8 mouse cellular contexts compared by ENCODE assay signal in genomic region chr15:83204731-83205451, GRCm38 (mm10). TPM values are rescaled to one million over a fixed set of nuclear protein-coding genes. Genes with fewer than 3 reads are reported as not detected.
DNase-seq lines count a peak whose midpoint lies in the region; ATAC-seq lines count a peak whose summit lies in the region.

No protein-coding gene starts in this region.

- no peak overlapping the region for H3K4me3 ChIP-seq in forebrain, embryonic 10.5 days
- H3K4me3 ChIP-seq in forebrain, embryonic 11.5 days (ENCODE audit: low read depth, low read length): no peak overlapping the region
- no peak overlapping the region for H3K4me3 ChIP-seq in forebrain, embryonic 14.5 days (ENCODE audit: low read depth, low read length)
- H3K4me3 ChIP-seq in megakaryocyte, embryonic 14.5 days (replicated peaks): peak overlapping the region; percentile 69

- no peaks in the 10 kb centered on the region for H3K9me3 ChIP-seq in forebrain, embryonic 10.5 days
- no peaks in the 10 kb centered on the region for H3K9me3 ChIP-seq in forebrain, embryonic 11.5 days (ENCODE audit: control insufficient read depth, low read length)
- no peaks in the 10 kb centered on the region for H3K9me3 ChIP-seq in forebrain, embryonic 14.5 days (replicated peaks; ENCODE audit: control insufficient read depth, low read length)
- H3K9me3 ChIP-seq in megakaryocyte, embryonic 14.5 days: no peaks in the 10 kb centered on the region

- H3K9ac ChIP-seq in forebrain, embryonic 11.5 days (ENCODE audit: low read length): no peak overlapping the region
- no peak overlapping the region for H3K9ac ChIP-seq in forebrain, embryonic 14.5 days (ENCODE audit: low read length)

- no peaks in the 10 kb centered on the region for H3K36me3 ChIP-seq in forebrain, embryonic 10.5 days (replicated peaks)
- H3K36me3 ChIP-seq in forebrain, embryonic 11.5 days (ENCODE audit: control insufficient read depth, insufficient read depth, low read length): no peaks in the 10 kb centered on the region
- H3K36me3 ChIP-seq in forebrain, embryonic 14.5 days (ENCODE audit: control insufficient read depth, insufficient read depth, low read length): no peaks in the 10 kb centered on the region
- no peaks in the 10 kb centered on the region for H3K36me3 ChIP-seq in megakaryocyte, embryonic 14.5 days (replicated peaks; ENCODE audit: low read length)

- no peak overlapping the region for H3K4me2 ChIP-seq in forebrain, embryonic 11.5 days (ENCODE audit: low read depth, low read length, severe bottlenecking)
- no peak overlapping the region for H3K4me2 ChIP-seq in forebrain, embryonic 14.5 days (ENCODE audit: low read length)

- 0 out of 2 replicates have a peak overlapping the region, but pooled peaks have one; percentile 56 for H3K27ac ChIP-seq in forebrain, embryonic 10.5 days
- H3K27ac ChIP-seq in forebrain, embryonic 11.5 days (ENCODE audit: low read depth, low read length): no peak overlapping the region
- no peak overlapping the region for H3K27ac ChIP-seq in forebrain, embryonic 14.5 days (ENCODE audit: low read depth, low read length)

- peaks cover 27% of the 10 kb centered on the region for H3K4me1 ChIP-seq in forebrain, embryonic 10.5 days
- H3K4me1 ChIP-seq in forebrain, embryonic 11.5 days (replicated peaks; ENCODE audit: control insufficient read depth, insufficient read depth, low read length): 0 out of 2 replicates have a peak, but pooled peaks cover 2% of the 10 kb centered on the region
- no peaks in the 10 kb centered on the region for H3K4me1 ChIP-seq in forebrain, embryonic 14.5 days (ENCODE audit: control insufficient read depth, insufficient read depth, low read length)
- peaks cover 38% of the 10 kb centered on the region for H3K4me1 ChIP-seq in megakaryocyte, embryonic 14.5 days

- DNase-seq in forebrain, embryonic 10.5 days (ENCODE audit: extremely low spot score, low spot score): peak; percentile 30
- no peak for DNase-seq in forebrain, embryonic 11.5 days (ENCODE audit: low spot score)
- DNase-seq in c-Kit-positive CD71-negative TER-119-negative erythroid progenitor cells, embryonic 14.5 days (ENCODE audit: low read depth): peak; percentile 73
- DNase-seq in forebrain, embryonic 14.5 days (ENCODE audit: low spot score): peak; percentile 83
- peak; percentile 17 to 37 for DNase-seq in left cerebral cortex, adult 8-10 months (ENCODE audit: low spot score in 2 of 2)
- DNase-seq in spleen, postnatal 36 days (ENCODE audit: low spot score in 2 of 2): peak; percentile 55 to 66

- peaks cover 35% of the 10 kb centered on the region for H3K27me3 ChIP-seq in forebrain, embryonic 10.5 days (ENCODE audit: poor library complexity, severe bottlenecking)
- H3K27me3 ChIP-seq in forebrain, embryonic 11.5 days (ENCODE audit: control insufficient read depth, insufficient read depth, low read length): no peaks in the 10 kb centered on the region
- no peaks in the 10 kb centered on the region; the same call in 1 of the 2 replicates for H3K27me3 ChIP-seq in forebrain, embryonic 14.5 days (replicated peaks; ENCODE audit: control insufficient read depth, insufficient read depth, low read length)
- H3K27me3 ChIP-seq in megakaryocyte, embryonic 14.5 days (replicated peaks): peaks cover 26% of the 10 kb centered on the region

- no peak for ATAC-seq in forebrain, embryonic 11.5 days (replicated peaks; ENCODE audit: low FRiP score)
- ATAC-seq in forebrain, embryonic 14.5 days: 0 out of 2 replicates have a peak, but pooled peaks have one; percentile 23
- peak; percentile 50 for ATAC-seq in inflammation-experienced regulatory T-cells, adult 6 months

- WGBS in forebrain, embryonic 10.5 days: 41% methylated on average over 10 of the region's 10 CpGs
- WGBS in forebrain, embryonic 11.5 days: 43% methylated on average over 10 of the region's 10 CpGs
- WGBS in forebrain, embryonic 14.5 days: 44% methylated on average over 9 of the region's 10 CpGs

RNA-seq across cellular contexts. Expression of gene Cyb5r3, which starts 32.5 kb away (rescaled TPM):
- 187 and 200 TPM in 2 replicates for polyA plus RNA-seq in forebrain, embryonic 10.5 days (2016; fragmentation: Nextera tagmentation; extraction: Ambion mirVana)
- 161 and 181 TPM in 2 replicates for polyA plus RNA-seq in forebrain, embryonic 11.5 days (2014; fragmentation: Nextera tagmentation; extraction: Ambion mirVana)
- polyA plus RNA-seq in forebrain, embryonic 14.5 days (2014; fragmentation: Nextera tagmentation; extraction: Ambion mirVana): 63.3 and 75.1 TPM in 2 replicates
- 10 to 100 TPM; 58.4 to 85.8 (median 76.2) TPM for polyA plus RNA-seq in inflammation-experienced regulatory T-cells, adult 6 months (2017; shearing (Covaris generic))
- total RNA-seq in left cerebral cortex, adult 8-10 months (2022): 10 to 100 TPM; 74.6 to 85.7 (median 80.2) TPM
- polyA plus RNA-seq in megakaryocyte, embryonic 14.5 days (2012; ENCODE audit: insufficient read depth, low replicate concordance): 127 and 215 TPM in 2 replicates

RNA-seq across cellular contexts. Expression of gene A4galt, which starts 46.7 kb away (rescaled TPM):
- 0.53 and 0.59 TPM in 2 replicates for polyA plus RNA-seq in forebrain, embryonic 10.5 days (2016; fragmentation: Nextera tagmentation; extraction: Ambion mirVana)
- 1.1 and 1.7 TPM in 2 replicates for polyA plus RNA-seq in forebrain, embryonic 11.5 days (2014; fragmentation: Nextera tagmentation; extraction: Ambion mirVana)
- 1.5 and 2.3 TPM in 2 replicates for polyA plus RNA-seq in forebrain, embryonic 14.5 days (2014; fragmentation: Nextera tagmentation; extraction: Ambion mirVana)
- not detected for polyA plus RNA-seq in inflammation-experienced regulatory T-cells, adult 6 months (2017; shearing (Covaris generic))
- total RNA-seq in left cerebral cortex, adult 8-10 months (2022): 1 to 10 TPM; 3.2 to 5.9 (median 5.4) TPM
- not detected in 2 replicates for polyA plus RNA-seq in megakaryocyte, embryonic 14.5 days (2012; ENCODE audit: insufficient read depth, low replicate concordance)

RNA-seq across cellular contexts. Expression of gene Poldip3, which starts 55.7 kb away (rescaled TPM):
- polyA plus RNA-seq in forebrain, embryonic 10.5 days (2016; fragmentation: Nextera tagmentation; extraction: Ambion mirVana): 180 and 185 TPM in 2 replicates
- polyA plus RNA-seq in forebrain, embryonic 11.5 days (2014; fragmentation: Nextera tagmentation; extraction: Ambion mirVana): 183 and 196 TPM in 2 replicates
- 158 and 167 TPM in 2 replicates for polyA plus RNA-seq in forebrain, embryonic 14.5 days (2014; fragmentation: Nextera tagmentation; extraction: Ambion mirVana)
- polyA plus RNA-seq in inflammation-experienced regulatory T-cells, adult 6 months (2017; shearing (Covaris generic)): 100 to 1,000 TPM; 162 to 203 (median 174) TPM
- 10 to 100 TPM; 93.8 to 98.2 (median 96.0) TPM for total RNA-seq in left cerebral cortex, adult 8-10 months (2022)
- polyA plus RNA-seq in megakaryocyte, embryonic 14.5 days (2012; ENCODE audit: insufficient read depth, low replicate concordance): 69.1 and 81.7 TPM in 2 replicates
